Mouse (Mus musculus): Measurements from ENCODE around the gene Ndufaf1. TPM values are rescaled to one million over a fixed set of nuclear protein-coding genes. Genes with fewer than 3 reads are reported as not detected.
"Not testable (repeated sequence)": the region's sequence is repeated elsewhere in the genome, so short reads cannot be mapped to it uniquely, and the experiment has no call there.

Ndufaf1 gene
- polyA plus RNA-seq, 1 experiment, result 0.62 TPM

- no peaks in the 10 kb centered on the region for H3K27me3 ChIP-seq (ENCODE audit: control insufficient read depth)
- H3K4me1 ChIP-seq (ENCODE audit: control insufficient read depth), result peaks cover 44% of the 10 kb centered on the region
- H3K4me3 ChIP-seq (replicated peaks), result peak overlapping the region; percentile 90
- H3K36me3 ChIP-seq (ENCODE audit: control insufficient read depth), result peaks cover 71% of the 10 kb centered on the region
- H3K9me3 ChIP-seq (ENCODE audit: control insufficient read depth, low read length), result no peaks in the 10 kb centered on the region
- TF ChIP-seq GATA1 (IDR thresholded peaks at IDR 0.05; ENCODE audit: low read length), result no peak
- TF ChIP-seq TAL1 (IDR thresholded peaks at IDR 0.05; ENCODE audit: low read length), result no peak
These were observed 41.3 kb downstream of the Ndufaf1 start for GRCm38 (mm10) chr2:119621302-119621701.

- not testable (repeated sequence) for H3K9me3 ChIP-seq (ENCODE audit: control insufficient read depth, low read length); H3K27me3 ChIP-seq (ENCODE audit: control insufficient read depth)
- H3K4me1 ChIP-seq (ENCODE audit: control insufficient read depth), result peaks cover 44% of the 10 kb centered on the region
- peaks cover 66% of the 10 kb centered on the region for H3K36me3 ChIP-seq (ENCODE audit: control insufficient read depth)
- H3K4me3 ChIP-seq (replicated peaks), result peak overlapping the region; percentile 90
These were observed 43.6 kb downstream of the Ndufaf1 start for GRCm38 (mm10) chr2:119619002-119619401.

- peaks cover 66% of the 10 kb centered on the region for H3K36me3 ChIP-seq (ENCODE audit: control insufficient read depth)
- no peak for TF ChIP-seq GATA1 (IDR thresholded peaks at IDR 0.05; ENCODE audit: low read length)
- no peaks in the 10 kb centered on the region for H3K27me3 ChIP-seq (ENCODE audit: control insufficient read depth)
- H3K9me3 ChIP-seq (ENCODE audit: control insufficient read depth, low read length), result no peaks in the 10 kb centered on the region
- peaks cover 40% of the 10 kb centered on the region for H3K4me1 ChIP-seq (ENCODE audit: control insufficient read depth)
- H3K4me3 ChIP-seq (replicated peaks), result peak within 1 kb of the TSS; percentile 90
These were observed 44.2 kb downstream of the Ndufaf1 start, which contains the start of the genes Nusap1 and Oip5 for GRCm38 (mm10) chr2:119618199-119618982. Nusap1 (plus strand) TSS chr2:119618298. Oip5 (minus strand) TSS chr2:119618469.

- Histone ChIP-seq H3K36me3 (ENCODE audit: control insufficient read depth) (peaks cover 67% of the 10 kb centered on the region), H3K4me1 (ENCODE audit: control insufficient read depth) (peaks cover 36% of the 10 kb centered on the region), H3K4me3 (replicated peaks) (peak overlapping the region; percentile 90), H3K27me3 (ENCODE audit: control insufficient read depth) (no peaks in the 10 kb centered on the region), H3K9me3 (ENCODE audit: control insufficient read depth, low read length) (no peaks in the 10 kb centered on the region)
- TF ChIP-seq GATA1 (IDR thresholded peaks at IDR 0.05; ENCODE audit: low read length) (no peak), TAL1 (IDR thresholded peaks at IDR 0.05; ENCODE audit: low read length) (no peak)
These were observed 44.8 kb downstream of the Ndufaf1 start for GRCm38 (mm10) chr2:119617841-119618198.

GRCm38 (mm10) chr2:119607023-119607422, 55.6 kb downstream of the Ndufaf1 start:
- H3K27me3 ChIP-seq (ENCODE audit: control insufficient read depth), result no peaks in the 10 kb centered on the region
- peaks cover 97% of the 10 kb centered on the region for H3K36me3 ChIP-seq (ENCODE audit: control insufficient read depth)
- H3K4me3 ChIP-seq (replicated peaks), result no peak overlapping the region
- no peak for TF ChIP-seq GATA1 (IDR thresholded peaks at IDR 0.05; ENCODE audit: low read length)
- peak; percentile 20; the same call in 1 of the 3 replicates for TF ChIP-seq TAL1 (IDR thresholded peaks at IDR 0.05; ENCODE audit: low read length)
- H3K4me1 ChIP-seq (ENCODE audit: control insufficient read depth), result peaks cover 61% of the 10 kb centered on the region
- peaks cover 3% of the 10 kb centered on the region; the same call in 1 of the 2 replicates for H3K9me3 ChIP-seq (ENCODE audit: control insufficient read depth, low read length)

Other genes starting within 250 kb of the Ndufaf1 start
- 0.22 and 0.26 TPM in 2 replicates for gene Ino80, start 185.1 kb downstream of the Ndufaf1 start, polyA plus RNA-seq (2012)
- gene Exd1, start 115.2 kb downstream of the Ndufaf1 start, polyA plus RNA-seq (2012), result not detected in 2 replicates
- 2.0 and 2.3 TPM in 2 replicates for gene Chp1, start 115.1 kb downstream of the Ndufaf1 start, polyA plus RNA-seq (2012)
- gene Nusap1, start 44.5 kb downstream of the Ndufaf1 start, polyA plus RNA-seq (2012), result 1.8 and 1.9 TPM in 2 replicates
- gene Oip5, start 44.4 kb downstream of the Ndufaf1 start, polyA plus RNA-seq (2012), result 3.6 and 6.2 TPM in 2 replicates
- 5.3 and 5.8 TPM in 2 replicates for gene Rtf1, start 12.2 kb upstream of the Ndufaf1 start, polyA plus RNA-seq (2012)
- 0.05 and 0.06 TPM in 2 replicates for gene Itpka, start 79.5 kb upstream of the Ndufaf1 start, polyA plus RNA-seq (2012)
- gene Ltk, start 97.6 kb upstream of the Ndufaf1 start, polyA plus RNA-seq (2012), result not detected in 2 replicates
- gene Rpap1, start 124.7 kb upstream of the Ndufaf1 start, polyA plus RNA-seq (2012), result 0.74 and 0.80 TPM in 2 replicates
- gene Tyro3, start 134.9 kb upstream of the Ndufaf1 start, polyA plus RNA-seq (2012), result 0.01 TPM in 1 of 2 replicates, not detected in the other
- gene Mga, start 234.4 kb upstream of the Ndufaf1 start, polyA plus RNA-seq (2012), result 0.01 and 0.02 TPM in 2 replicates